Mouse (Mus musculus) liver, embryonic 16.5 days (tissue): ENCODE measurements at regions not wholly inside any gene's neighbourhood (a gene's known extent, or its start where the extent isn't known, plus 50 kb on each side); places are given as distances from the start of the nearest gene placed in this dataset.

Experiments used
- ATAC-seq: fragments of 200-750 bp; cut with Nextera tagmentation; 2 replicates; pipeline ENCODE4 v1.8.0; 2017; ENCODE audit warnings: low read depth, mild to moderate bottlenecking, moderate number of reproducible peaks, moderate library complexity
- H3K27ac ChIP-seq: fragments of 300-500 bp; sonication (generic); 2 replicates; pipeline ENCODE4 v1.5.1; 2014; ENCODE audit warnings: mild to moderate bottlenecking, low read length
- H3K27me3 ChIP-seq: fragments of 300-500 bp; sonication (generic); 2 replicates; pipeline ENCODE4 v1.6.1; 2014; ENCODE audit warnings: low read depth, low read length, mixed read lengths; ENCODE audit not compliant: control insufficient read depth, insufficient read depth
- H3K36me3 ChIP-seq: fragments of 300-500 bp; sonication (generic); 2 replicates; pipeline ENCODE4 v1.6.1; 2014; ENCODE audit warnings: mild to moderate bottlenecking; ENCODE audit not compliant: control insufficient read depth, insufficient read depth
- H3K4me1 ChIP-seq: fragments of 300-500 bp; sonication (generic); 2 replicates; pipeline ENCODE4 v1.6.1; 2014; ENCODE audit warnings: low read depth, low read length, mixed read lengths; ENCODE audit not compliant: control insufficient read depth
- H3K4me2 ChIP-seq: fragments of 300-500 bp; sonication (generic); 2 replicates; pipeline ENCODE4 v1.6.1; 2014; ENCODE audit warnings: low read depth, low read length, mixed read lengths
- H3K4me3 ChIP-seq: fragments of 300-500 bp; sonication (generic); 2 replicates; pipeline ENCODE4 v1.5.1; 2014; ENCODE audit warnings: low read depth, mild to moderate bottlenecking, low read length
- H3K9ac ChIP-seq: fragments of 300-500 bp; sonication (generic); 2 replicates; pipeline ENCODE4 v1.6.1; 2014; ENCODE audit warnings: low read depth, low read length
- H3K9me3 ChIP-seq: fragments of 300-500 bp; sonication (generic); replicated peaks from 2 replicates; pipeline ENCODE4 v1.6.1; 2016; ENCODE audit warnings: low read length; ENCODE audit not compliant: control insufficient read depth
- WGBS: fragments of 180-500 bp; shearing (Covaris S2); extraction: QIAGEN DNeasy Blood & Tissue Kit; methylation state at CpG from one replicate; pipeline ENCODE4 v1.1.7; 2014; ENCODE audit not compliant: insufficient replicate concordance; 5-methylcytosine and 5-hydroxymethylcytosine counted together

GRCm38 (mm10) chr9:116410461-116410860, 235.3 kb upstream of the Tgfbr2 start:
- H3K36me3 ChIP-seq: no peaks in the 10 kb centered on the region
- no peak for ATAC-seq
- H3K4me3 ChIP-seq: no peak overlapping the region
- no peaks in the 10 kb centered on the region for H3K27me3 ChIP-seq
- WGBS: 75% methylated on average over 8 of the region's 8 CpGs
- H3K4me2 ChIP-seq: no peak overlapping the region
- H3K9me3 ChIP-seq: no peaks in the 10 kb centered on the region
- H3K9ac ChIP-seq: no peak overlapping the region
- no peak overlapping the region for H3K27ac ChIP-seq
- no peaks in the 10 kb centered on the region for H3K4me1 ChIP-seq

GRCm38 (mm10) chr9:116408116-116408515, 233.0 kb upstream of the Tgfbr2 start:
- no peaks in the 10 kb centered on the region for H3K4me1 ChIP-seq
- no peak overlapping the region for H3K4me2 ChIP-seq
- H3K27me3 ChIP-seq: no peaks in the 10 kb centered on the region
- H3K4me3 ChIP-seq: no peak overlapping the region
- no peaks in the 10 kb centered on the region for H3K36me3 ChIP-seq
- H3K9me3 ChIP-seq: no peaks in the 10 kb centered on the region
- 65% methylated on average over 2 of the region's 2 CpGs for WGBS
- no peak overlapping the region for H3K27ac ChIP-seq
- no peak for ATAC-seq
- H3K9ac ChIP-seq: no peak overlapping the region

GRCm38 (mm10) chr9:116405051-116405450, 229.9 kb upstream of the Tgfbr2 start:
- ATAC-seq: no peak
- no peak overlapping the region for H3K9ac ChIP-seq
- no peaks in the 10 kb centered on the region for H3K27me3 ChIP-seq
- no peaks in the 10 kb centered on the region for H3K36me3 ChIP-seq
- H3K4me3 ChIP-seq: no peak overlapping the region
- H3K9me3 ChIP-seq: no peaks in the 10 kb centered on the region
- no peak overlapping the region for H3K4me2 ChIP-seq
- 70% methylated on average over 1 of the region's 1 CpGs for WGBS
- no peak overlapping the region for H3K27ac ChIP-seq
- H3K4me1 ChIP-seq: no peaks in the 10 kb centered on the region

GRCm38 (mm10) chr9:116401821-116402220, 226.7 kb upstream of the Tgfbr2 start:
- no peaks in the 10 kb centered on the region for H3K9me3 ChIP-seq
- no peak overlapping the region for H3K9ac ChIP-seq
- no peak overlapping the region for H3K4me3 ChIP-seq
- no peaks in the 10 kb centered on the region for H3K36me3 ChIP-seq
- H3K4me1 ChIP-seq: no peaks in the 10 kb centered on the region
- ATAC-seq: no peak
- H3K27ac ChIP-seq: no peak overlapping the region
- no peaks in the 10 kb centered on the region for H3K27me3 ChIP-seq
- no peak overlapping the region for H3K4me2 ChIP-seq
- 60% methylated on average over 7 of the region's 7 CpGs for WGBS

GRCm38 (mm10) chr9:116400270-116400669, 225.1 kb upstream of the Tgfbr2 start:
- Histone ChIP-seq H3K9ac (no peak overlapping the region), H3K27me3 (no peaks in the 10 kb centered on the region), H3K27ac (no peak overlapping the region), H3K9me3 (no peaks in the 10 kb centered on the region), H3K4me1 (no peaks in the 10 kb centered on the region), H3K36me3 (no peaks in the 10 kb centered on the region), H3K4me3 (no peak overlapping the region), H3K4me2 (no peak overlapping the region)
- 40% methylated on average over 2 of the region's 2 CpGs for WGBS
- ATAC-seq: no peak

- WGBS: 67% methylated on average over 1 of the region's 1 CpGs
- no peak overlapping the region for H3K27ac ChIP-seq
- no peaks in the 10 kb centered on the region for H3K27me3 ChIP-seq
- H3K4me2 ChIP-seq: no peak overlapping the region
- H3K36me3 ChIP-seq: no peaks in the 10 kb centered on the region
- H3K9ac ChIP-seq: no peak overlapping the region
- no peak overlapping the region for H3K4me3 ChIP-seq
- no peaks in the 10 kb centered on the region for H3K9me3 ChIP-seq
- ATAC-seq: no peak
- H3K4me1 ChIP-seq: no peaks in the 10 kb centered on the region
Measured at GRCm38 (mm10) chr9:116399296-116399695, 224.1 kb upstream of the Tgfbr2 start.

GRCm38 (mm10) chr9:116392258-116392657, 217.1 kb upstream of the Tgfbr2 start:
- no peak overlapping the region for H3K4me3 ChIP-seq
- no peaks in the 10 kb centered on the region for H3K36me3 ChIP-seq
- no peak overlapping the region for H3K27ac ChIP-seq
- no peak overlapping the region for H3K4me2 ChIP-seq
- WGBS: 67% methylated on average over 8 of the region's 8 CpGs
- no peaks in the 10 kb centered on the region for H3K9me3 ChIP-seq
- H3K27me3 ChIP-seq: no peaks in the 10 kb centered on the region
- ATAC-seq: no peak
- no peak overlapping the region for H3K9ac ChIP-seq
- H3K4me1 ChIP-seq: no peaks in the 10 kb centered on the region

GRCm38 (mm10) chr9:116389781-116390180, 214.6 kb upstream of the Tgfbr2 start:
- Histone ChIP-seq H3K4me1 (no peaks in the 10 kb centered on the region), H3K4me2 (no peak overlapping the region), H3K4me3 (no peak overlapping the region), H3K36me3 (no peaks in the 10 kb centered on the region), H3K9ac (no peak overlapping the region), H3K27ac (no peak overlapping the region), H3K27me3 (no peaks in the 10 kb centered on the region), H3K9me3 (no peaks in the 10 kb centered on the region)
- no peak for ATAC-seq
- WGBS: 51% methylated on average over 3 of the region's 3 CpGs

GRCm38 (mm10) chr9:116388863-116389262, 213.7 kb upstream of the Tgfbr2 start:
- H3K9me3 ChIP-seq: no peaks in the 10 kb centered on the region
- no peaks in the 10 kb centered on the region for H3K36me3 ChIP-seq
- 44% methylated on average over 8 of the region's 8 CpGs for WGBS
- peak overlapping the region; percentile 0; the same call in 1 of the 2 replicates for H3K4me2 ChIP-seq
- peaks cover 4% of the 10 kb centered on the region; the same call in 1 of the 2 replicates for H3K4me1 ChIP-seq
- no peak overlapping the region for H3K9ac ChIP-seq
- peak; percentile 74 for ATAC-seq
- no peaks in the 10 kb centered on the region for H3K27me3 ChIP-seq
- H3K4me3 ChIP-seq: no peak overlapping the region
- H3K27ac ChIP-seq: no peak overlapping the region
